Mouse (Mus musculus): ENCODE measurements at regions not wholly inside any gene's neighbourhood (a gene's known extent, or its start where the extent isn't known, plus 50 kb on each side); places are given as distances from the start of the nearest gene placed in this dataset.
A peak's percentile ranks its signal among the peaks of the same experiment; 100 is the strongest.

DNA sequence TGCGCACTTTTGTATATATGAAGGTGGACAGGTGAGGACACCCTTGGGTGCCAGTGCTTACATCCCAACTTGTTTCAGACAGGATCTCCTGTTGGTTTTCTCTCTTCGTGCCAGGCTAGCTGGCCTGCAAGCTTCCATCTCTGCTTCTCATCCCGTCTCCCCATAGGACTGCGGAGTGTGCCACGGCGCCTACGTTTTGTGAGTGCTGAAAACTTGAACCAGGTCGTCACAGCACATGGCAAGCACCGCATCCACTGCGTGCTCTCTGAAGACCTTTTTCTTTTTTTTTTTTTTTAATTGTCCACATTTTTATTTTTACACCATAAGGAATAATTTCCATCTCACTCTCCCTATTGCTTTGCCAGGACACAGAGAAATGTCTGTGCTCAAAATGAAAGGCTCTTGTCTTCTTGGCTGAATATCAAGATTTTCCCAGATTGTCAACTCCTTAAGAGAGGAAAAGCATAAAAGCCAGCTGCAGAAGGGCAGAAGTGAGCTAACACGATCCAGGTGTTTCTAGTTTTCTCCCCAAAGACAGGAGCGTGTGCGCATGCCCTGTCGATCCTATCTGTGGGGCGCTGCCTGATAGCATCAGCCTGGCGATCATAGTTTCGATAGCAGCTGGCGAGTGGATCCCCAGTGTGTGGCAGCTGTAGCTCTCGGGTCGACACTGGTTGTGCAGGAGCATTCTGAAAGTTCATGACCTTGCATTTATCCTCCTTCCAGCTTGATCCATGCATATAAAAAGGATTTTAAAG is 326.4 kb upstream of the Ddhd1 start:
- peak; percentile 67 for DNase-seq (ENCODE audit: low spot score)

DNA sequence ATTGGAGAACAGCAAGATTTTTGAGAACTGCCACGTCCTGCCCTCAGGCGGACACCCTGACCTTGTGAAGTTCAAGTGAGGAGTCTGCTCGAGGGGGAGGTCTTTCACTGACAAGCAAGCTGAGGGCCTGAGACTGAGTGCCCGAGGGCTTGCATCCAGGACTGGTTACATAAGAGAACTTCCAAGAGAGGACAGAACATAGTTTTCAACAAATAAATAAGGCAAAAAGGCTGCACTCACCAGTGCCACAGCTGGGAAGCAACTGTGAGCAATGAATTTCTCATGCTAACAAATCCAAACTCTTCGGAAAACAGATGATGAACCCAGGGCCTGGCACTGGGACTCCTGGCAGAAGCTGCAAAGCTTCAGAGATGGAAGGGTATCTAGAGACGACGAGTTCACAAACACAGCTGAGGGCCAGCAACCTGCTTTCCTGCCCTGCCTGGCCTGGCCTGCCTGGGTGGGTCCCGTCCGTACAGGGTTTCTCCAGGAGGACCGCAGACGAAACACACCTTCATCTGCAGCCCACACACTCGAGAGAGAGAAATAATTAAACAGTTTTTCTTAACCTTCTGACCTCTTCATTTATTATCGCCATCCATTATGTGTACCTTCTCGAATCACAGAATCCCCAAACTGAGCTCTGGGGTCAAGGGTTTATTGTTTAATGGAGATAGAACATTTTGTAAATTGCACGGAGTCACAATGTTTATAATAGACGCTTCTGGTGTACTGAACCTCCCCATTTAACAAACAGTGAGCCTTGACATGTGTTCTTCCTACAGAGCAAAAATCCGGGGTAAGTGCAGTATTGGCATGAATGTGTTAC is 334.3 kb upstream of the Ddhd1 start:
- DNase-seq (ENCODE audit: low spot score) = peak; percentile 7

DNA sequence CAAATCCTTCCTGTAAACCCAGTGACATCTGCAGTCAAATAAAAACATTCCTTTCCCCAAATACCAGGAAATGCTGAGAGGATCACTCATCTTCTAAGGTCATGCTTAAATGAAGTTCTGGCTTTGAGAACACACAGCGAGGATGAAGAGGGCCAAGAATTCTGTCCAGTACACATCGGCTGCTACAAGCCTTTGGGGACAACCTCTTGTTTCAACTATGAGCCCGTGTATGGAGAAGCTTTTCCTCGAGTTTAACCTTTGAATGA is 334.9 kb upstream of the Ddhd1 start:
- DNase-seq (ENCODE audit: low spot score) = no peak

DNA sequence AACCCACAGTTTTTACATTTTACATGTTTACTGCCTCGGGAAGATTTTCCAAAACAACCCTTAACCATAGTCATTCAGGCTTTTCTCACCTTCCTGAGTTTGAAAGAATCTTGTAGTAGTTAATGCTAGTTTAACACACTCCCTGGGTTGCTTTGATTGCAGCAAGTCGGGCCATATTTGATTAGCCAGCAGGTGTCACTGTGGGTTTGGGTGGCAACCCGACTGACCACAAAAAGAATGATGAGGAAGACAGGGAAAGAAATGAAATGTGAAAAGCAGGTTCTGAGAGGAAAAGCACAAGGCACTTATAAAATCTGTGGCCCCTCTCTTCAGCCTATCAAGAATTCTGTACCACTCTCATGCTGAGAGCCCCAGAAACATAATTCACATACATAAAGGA is 335.7 kb upstream of the Ddhd1 start:
- peak; percentile 83 for DNase-seq (ENCODE audit: low spot score)

DNA sequence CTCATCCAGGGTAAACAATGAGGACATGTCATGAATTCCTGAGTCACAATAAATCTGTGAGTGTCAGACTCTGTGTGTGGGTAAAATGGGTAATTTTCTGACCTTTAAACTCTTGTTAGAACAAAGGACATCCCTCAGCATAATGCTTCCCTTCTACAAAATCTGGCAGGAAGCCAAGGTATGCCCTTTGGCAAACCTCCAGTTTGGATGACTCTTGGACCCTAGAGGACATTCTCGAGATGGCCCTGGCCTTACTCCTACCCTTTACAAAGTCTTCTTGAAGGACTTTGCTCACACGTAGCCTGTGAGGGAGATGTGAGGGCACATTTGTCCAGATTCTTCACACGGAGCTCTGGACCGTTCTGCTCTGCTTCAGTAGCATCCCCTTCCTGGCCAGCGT is 338.8 kb upstream of the Ddhd1 start:
- DNase-seq (ENCODE audit: low spot score) = peak; percentile 27

DNA sequence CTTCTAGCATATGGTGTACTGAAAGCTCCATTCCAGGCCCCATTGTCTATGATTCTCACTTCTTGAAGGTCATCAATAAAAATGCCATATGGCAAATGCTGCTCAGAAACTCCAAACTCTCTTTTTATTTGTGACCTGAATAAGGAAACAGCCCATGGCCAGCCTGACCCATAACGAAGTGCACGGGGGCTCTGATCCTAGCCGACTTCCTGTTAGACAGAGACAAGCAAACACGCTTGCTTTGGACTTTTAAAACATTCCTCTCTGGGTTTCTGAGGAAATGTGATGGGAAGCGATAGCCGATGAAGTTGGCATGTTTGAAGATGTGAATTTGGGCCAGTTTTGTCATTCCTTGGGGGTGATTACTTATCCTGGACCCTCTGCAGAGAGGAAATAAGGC is 346.1 kb upstream of the Ddhd1 start:
- DNase-seq (ENCODE audit: low spot score) = no peak

DNA sequence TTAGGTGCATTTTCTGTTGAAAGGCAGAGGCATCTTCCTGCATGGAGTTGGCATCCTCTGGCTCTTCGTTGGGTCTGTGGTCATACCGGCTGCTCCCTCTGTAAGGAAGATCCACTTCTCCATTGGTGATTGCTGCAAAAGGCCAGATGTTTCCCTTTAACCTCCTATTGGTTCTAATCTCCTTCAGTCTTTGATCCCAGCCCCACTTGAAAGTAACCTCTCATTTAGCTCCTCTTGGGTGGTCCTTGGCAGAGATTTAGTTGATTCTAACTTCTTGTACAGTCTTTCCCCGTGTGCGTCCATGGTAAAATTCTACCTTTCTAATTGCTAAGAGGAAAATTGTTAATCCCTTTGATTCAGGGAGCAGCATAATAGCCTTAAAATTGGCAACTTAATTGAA is 347.4 kb upstream of the Ddhd1 start:
- DNase-seq (ENCODE audit: low spot score) = peak; percentile 60

DNA sequence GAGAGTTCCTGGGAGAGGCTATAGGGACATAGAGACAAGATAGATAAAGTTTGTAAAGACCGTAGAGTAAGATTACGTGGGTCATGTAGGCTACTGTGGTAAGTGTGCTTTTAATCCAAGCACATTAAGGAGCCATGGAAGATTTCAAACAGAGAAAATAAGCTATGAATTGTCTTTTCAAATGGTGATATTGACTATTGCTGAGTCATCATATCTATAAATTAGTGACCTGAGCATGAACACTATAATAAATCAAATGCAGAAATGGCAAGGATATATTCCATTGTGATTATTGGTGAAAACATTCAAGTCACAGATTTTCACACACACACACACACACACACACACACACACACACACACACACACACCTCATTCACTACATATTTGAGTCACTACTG is 355.3 kb upstream of the Ddhd1 start:
- no peak for DNase-seq (ENCODE audit: low spot score)

DNA sequence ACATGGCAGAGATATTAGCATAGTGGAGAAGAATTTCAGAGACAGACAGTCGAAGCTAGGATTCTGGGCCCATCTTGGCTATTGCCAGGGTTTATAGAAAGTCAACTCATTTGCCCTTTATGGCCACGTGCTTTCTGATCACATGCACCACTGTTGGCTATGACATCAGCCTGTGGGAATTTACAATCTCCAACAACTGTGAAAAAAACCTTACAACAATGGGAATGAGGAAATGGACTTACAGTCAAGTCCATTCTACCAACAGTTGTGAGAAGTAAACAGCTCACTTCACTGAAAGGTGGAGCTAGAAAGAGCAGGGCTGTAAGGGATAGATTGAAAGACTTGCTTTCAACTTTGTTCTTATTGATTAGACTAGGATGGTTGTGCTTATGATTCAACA is 356.1 kb upstream of the Ddhd1 start:
- no peak for DNase-seq (ENCODE audit: low spot score)

DNA sequence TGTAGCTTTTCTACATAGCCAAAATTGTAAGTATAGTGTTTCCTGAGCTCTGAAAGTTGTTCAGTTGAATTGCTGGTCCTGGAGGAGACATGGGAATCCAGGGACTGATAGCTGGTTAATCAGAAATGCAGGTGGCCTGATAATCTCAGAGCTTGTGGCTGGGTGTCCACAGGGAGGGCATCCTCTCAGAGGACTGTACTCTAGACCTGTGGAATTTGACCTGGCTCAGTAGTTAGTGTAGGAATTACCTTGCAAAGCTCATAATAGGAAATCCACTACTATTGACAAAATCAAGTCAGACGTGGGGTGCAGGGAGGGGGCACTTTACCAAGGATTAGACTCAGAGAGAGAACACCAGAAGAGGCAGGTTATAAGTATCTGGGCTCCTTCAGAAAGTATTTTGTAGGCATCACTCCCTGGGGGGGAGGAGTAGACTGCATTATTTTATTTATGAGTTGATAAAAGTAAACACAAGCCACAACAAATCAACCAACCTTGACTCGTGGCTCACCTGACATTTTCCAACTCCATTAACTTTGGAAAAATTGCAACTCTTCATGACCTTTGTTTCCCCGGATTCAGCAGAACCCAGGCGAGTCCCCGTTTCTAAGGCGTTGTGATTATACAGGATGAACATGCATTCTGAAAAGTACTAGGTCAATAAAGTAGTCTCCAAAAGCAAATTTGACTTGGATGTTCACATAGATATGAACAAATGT is 357.9 kb upstream of the Ddhd1 start:
- no peak for DNase-seq (ENCODE audit: low spot score)

DNA sequence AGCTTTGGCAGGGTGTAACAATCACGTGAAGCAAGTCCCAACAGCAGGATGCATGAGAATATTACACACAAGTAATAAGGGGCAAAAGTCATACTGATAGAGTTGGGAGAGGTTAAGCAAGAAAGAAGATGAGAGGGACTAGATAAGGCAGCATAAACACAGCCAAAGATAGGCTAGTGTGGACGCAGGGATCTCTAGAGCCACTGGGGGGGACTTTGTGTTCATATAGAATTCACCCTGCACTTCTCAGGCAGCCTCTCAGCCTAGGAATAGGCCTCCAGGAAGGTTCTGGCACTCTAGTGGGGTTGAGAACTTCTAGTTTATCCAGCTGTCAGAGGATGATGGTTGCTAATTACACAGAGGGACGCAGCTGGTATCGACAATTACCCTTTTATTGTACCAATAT is 358.8 kb upstream of the Ddhd1 start:
- no peak for DNase-seq (ENCODE audit: low spot score)

DNA sequence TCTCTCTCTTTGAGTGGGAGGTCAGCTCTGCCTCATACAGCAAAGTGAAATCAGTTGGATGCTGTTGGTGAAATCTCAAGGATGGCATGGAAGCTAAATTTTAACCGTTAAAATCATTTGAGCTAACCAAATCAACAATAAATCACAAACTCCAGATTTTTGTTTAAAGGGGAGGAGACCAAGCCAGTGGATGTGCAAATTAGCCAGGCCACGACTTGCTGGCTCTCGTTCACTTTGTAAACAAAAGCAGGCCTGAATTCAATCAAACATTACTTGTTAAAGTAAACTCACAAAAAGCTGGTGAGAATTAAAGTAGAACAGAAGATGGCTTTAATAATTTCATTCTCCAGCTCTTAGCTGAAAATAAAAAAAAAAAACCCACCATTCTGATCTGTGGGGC is 359.3 kb upstream of the Ddhd1 start:
- DNase-seq (ENCODE audit: low spot score) = no peak

DNA sequence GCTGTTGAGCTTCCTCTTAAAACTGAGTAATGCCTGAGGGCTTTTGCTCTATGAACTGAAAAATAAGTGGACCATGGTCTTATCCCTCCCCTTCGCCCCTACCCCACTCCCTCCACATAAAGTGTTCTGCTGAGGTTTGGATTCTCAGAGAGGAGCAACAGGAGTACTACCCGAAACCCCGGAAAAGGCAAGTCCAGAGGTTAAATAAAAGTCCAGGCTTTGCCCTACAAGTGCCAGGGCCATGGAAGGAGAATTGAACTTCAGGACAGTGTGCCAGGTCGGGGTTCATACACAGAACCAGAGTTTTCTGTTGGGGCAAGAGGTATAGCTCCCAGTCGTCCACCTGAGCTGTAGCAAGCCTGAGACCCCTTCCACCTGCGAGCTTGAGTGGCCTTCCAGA is 360.0 kb upstream of the Ddhd1 start:
- DNase-seq (ENCODE audit: low spot score) = no peak

DNA sequence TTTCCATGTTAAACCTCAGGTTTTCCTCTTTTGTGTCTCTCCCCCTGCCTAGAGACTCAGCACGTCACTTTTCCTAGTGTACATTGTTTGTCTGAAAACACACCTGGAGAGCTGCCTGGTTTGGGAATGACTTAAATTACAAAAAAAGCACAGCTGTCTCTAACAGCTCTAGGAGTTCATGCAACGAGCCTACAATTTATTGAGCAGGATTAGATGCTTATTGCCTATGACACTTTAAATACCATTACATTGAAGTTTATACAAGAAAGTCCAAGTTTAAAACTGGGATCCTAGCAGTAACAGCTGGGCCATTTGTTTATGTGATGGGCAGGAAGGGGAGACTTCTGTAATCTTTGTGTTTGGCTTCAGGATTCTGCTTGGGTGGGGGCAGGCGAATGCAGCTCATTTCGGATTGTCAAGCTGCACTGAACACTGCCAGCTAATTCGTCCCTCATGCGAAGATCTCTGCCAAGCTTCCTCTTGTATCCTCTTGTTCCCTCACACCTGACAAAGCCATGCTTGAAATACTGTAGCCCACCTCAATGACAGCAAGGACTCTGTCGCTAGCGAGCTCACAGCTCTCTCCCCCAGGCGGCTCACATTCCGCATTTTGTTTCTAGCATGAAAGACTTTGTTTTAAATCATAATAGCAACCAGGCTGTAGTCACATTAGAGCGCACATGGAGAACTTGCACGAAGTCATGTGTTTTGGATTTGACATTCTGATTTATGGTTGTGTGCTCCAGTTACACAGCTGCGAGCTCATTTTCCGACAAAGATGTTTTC is 359.8 kb upstream of the Gm15217 start:
- peak; percentile 38 for DNase-seq (ENCODE audit: low spot score)

DNA sequence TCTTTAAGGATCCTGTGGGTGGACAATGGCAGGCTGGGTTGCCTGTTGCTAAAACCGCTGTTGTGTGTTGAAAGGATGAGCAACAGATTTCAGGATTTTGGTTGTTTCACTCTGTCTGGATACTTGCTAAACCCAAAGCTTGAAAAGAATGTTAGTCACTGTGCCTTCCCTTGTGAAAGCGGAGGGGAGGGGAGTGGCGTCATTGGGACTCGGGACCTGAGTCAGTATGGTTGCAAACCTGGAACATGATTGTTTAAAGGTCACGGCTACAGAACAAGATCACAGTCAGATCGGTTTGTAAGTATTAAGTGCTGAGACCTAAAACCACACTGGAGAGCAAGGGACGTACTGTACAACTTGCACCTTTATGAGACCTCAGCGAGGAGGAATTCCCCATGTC is 344.9 kb upstream of the Gm15217 start:
- DNase-seq (ENCODE audit: low spot score) = no peak

DNA sequence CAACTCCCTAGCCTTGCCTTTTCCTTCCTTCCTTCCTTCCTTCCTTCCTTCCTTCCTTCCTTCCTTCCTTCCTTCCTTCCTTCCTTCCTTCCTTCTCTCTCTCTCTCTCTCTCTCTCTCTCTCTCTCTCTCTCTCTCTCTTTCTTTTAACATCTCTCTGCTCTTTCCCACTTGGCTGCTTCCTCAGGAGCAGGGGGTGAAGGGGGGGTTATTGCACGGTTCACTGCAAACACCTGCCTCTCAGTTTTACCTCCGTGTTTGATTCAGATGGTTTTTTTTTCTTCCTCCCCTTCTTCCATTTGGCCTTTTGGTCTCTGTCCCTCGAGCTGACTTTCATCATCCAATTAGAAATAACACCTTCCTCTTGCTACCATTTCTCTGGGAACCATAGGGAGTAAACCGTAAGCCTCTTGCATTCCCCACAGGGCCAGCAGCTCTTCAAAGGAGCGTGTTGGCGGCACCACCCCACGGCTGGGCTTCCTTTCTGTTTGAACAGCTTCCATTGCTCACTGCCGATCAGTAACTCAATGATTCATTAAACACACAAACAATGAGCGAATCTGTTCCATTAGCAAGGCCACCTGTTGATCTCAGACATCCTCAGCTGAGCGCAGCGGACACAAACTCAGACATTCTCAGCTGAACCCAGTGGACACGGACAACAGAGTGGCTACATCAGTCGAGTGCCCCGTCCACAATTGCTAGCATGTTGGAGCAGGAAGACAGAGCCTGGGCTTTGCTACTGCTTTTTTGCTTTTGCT is 318.4 kb upstream of the Gm15217 start:
- DNase-seq (ENCODE audit: low spot score) = peak; percentile 57

DNA sequence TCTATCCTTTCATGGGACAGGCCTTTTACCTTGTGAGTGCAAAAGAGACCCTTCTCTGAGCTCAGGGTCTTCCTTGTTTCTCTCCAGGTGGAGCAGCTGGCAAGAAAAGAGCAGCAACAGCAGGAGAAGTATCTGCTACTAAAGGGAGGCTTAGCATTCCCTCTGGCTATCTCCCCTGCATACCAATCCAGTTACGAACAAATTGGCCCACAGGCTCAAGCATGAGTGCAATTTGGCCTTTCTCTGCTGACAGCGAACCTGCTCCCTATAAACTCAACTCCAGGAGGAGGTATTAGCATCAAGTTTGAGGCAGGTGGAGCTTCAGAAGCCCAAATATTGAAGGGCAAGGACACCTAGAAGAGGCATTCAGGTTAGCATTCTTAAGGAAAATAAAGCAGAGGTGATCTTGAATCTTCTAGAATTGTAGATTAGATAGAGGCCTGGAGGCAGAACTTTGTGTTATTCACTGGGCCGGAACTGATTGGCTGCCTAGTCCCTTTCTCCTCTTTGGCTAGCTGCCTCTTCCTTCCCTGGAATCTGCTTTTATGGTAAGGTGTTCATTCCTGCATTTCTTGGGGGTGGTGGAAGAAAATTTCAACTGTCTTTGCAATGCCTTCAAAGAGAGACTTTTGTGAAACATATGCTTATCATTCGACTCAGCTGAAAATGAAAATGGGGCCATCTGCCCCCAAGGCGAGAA is 312.0 kb upstream of the Gm15217 start:
- DNase-seq (ENCODE audit: low spot score) = no peak

DNA sequence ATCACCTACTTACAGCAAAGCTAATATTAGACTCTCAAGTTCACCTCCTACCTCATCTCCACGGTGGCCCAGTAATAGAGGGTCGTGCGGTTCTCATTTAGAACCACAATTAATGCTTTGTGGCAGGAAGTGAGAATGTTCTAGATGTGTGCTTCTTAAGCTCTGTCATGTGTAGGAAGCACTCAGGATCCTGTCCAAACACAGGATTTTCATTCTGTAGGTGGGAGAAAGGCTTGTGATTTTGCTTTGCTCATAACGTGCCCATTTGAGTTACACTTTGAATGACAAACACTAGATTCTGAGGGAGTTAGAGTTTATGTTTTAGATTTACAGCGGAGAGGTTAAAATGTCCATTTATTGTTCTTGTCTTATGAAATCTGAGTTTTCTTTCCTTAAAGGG is 308.0 kb upstream of the Gm15217 start:
- DNase-seq (ENCODE audit: low spot score) = no peak

DNA sequence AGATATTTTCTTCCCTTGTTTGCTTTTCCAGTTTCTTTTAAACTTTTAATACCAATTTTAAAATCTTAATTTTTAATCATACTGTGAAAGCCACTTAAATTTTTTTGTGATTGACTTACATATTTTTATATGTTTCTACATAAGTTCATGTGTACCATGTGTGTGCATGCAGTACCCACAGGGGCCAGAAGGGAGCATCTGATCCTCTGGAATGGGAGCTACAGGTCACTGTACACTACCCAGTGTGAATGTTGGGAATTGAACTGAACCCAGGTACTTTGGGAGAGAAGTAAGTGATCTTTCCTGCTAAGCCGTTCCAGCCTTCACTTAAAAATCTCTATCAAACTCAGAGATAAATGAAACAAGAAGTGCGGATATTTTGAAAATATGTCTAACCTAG is 302.5 kb upstream of the Gm15217 start:
- DNase-seq (ENCODE audit: low spot score) = no peak

DNA sequence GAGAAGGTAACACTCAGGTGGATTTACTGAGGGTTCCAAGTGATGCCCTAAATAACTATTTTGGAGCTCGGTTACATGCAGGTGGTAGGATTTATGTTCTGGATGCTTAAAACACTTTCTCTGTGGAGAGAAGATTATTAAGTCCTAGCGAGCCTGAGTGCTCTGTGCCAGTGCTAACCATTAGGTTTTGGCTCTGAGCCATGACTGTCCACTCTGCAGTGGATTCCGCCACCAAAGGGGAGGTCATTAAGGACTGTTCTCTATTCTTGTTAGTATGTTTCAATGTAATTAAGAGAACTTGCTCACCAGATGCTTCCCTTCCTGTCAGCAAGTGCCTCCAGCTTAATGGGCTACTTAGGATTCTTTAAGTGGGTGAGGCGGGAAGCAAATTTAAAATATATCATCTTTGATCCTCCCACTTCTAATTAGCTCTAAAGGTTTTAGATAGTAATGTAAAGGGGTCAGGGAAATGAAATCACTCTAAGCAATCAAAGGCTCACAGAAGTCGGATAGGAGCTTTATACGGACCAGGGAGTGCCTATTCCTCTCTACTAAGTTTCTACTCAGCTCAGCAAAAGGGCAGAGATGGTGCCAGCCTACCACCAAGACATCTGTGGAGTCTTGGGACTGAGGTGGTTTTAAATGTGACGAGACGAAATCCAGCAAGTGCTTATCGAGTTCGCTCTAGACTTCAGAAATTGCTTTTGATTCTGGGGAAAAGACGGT is 301.6 kb upstream of the Gm15217 start:
- no peak for DNase-seq (ENCODE audit: low spot score)

All from embryo, embryonic 10 days (tissue).